Mouse (Mus musculus) ZHBTc4 (cell line): ENCODE results near the gene Ctnna2.

Experiments
- DNase-seq: peaks from one replicate; pipeline ENCODE4 v3.0.0-alpha.2; 2011; ENCODE audit warnings: low read depth, low spot score

The Ctnna2 gene

DNA sequence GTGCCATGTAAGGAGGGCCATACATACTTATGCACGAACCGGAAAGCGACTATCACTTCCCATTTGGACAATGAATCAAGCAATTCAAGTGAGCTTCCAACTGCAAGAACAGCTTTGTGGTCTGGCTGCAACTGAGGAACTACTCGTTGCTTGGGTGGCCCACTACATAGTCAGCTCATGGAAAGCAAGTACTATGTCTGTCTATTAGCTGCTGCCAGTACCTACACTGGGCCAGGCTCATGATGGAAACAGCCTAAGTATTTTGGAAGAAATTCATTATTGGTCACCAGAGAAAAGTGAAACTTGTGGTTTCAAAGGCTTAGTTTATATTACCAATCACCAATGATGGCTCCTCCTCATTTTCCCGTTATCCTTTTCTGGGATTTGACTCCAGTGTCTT, 693.2 kb downstream of the Ctnna2 start:
- DNase-seq = no peak

DNA sequence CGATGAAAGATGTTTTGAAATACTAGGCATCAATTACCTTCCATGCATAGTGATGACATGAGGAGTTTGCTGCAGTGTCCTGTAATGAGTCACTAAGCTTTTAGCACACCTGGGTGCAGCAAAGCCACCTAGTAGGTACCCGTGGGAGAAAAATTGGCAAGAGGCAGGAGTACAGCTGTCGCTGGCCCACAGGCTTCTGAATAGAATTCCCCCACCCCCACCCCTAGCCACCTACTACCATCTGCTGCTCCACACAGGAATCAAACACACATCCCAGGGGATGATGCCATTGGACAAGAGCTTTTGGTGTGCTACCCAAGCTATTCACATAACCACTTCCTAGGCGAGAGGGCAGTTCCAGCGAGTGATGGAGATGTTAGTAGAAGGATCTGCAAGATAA, 700.7 kb downstream of the Ctnna2 start:
- DNase-seq = no peak

GRCm38 (mm10) chr6:77265163-77265562, 714.3 kb downstream of the Ctnna2 start:
- no peak for DNase-seq

DNA sequence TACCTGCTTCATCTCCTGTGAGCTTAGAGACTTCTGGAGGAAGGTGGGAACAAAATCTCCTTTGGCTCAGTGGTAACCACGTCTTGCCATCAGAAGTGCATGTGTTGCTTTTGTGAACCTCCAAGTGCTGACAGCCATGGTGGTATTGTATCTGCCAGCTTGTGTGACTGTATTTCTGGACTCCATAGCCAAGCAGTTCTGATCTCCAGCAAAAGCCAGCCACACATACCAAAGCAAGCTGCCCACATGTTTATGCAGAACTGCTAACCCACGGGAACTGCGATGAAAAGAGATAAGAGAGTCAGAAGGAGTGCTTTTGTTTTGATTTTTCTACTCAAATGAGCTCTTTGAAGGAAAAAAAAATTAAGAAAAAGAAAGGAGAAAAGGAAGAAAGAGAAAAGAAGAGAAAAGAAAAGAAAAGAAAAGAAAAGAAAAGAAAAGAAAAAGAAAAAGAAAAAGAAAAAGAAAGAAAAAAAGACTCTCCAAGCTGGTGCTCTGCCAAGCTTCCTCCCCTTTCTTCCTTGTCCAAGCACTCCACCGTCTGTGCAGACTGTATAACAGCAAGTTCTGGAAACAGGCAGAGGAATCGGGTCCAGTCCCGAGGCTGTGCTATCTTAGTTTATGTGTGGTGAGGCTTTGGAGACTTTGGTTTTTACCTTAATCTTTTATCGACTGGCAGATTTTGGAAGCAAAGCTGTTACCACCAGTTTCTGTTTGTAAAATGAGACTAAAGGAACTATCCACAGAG, 722.0 kb downstream of the Ctnna2 start:
- no peak for DNase-seq

GRCm38 (mm10) chr6:77256348-77256747, 723.2 kb downstream of the Ctnna2 start:
- DNase-seq = no peak

- no peak for DNase-seq
Observed at GRCm38 (mm10) chr6:77253480-77253879, 726.0 kb downstream of the Ctnna2 start.

DNA sequence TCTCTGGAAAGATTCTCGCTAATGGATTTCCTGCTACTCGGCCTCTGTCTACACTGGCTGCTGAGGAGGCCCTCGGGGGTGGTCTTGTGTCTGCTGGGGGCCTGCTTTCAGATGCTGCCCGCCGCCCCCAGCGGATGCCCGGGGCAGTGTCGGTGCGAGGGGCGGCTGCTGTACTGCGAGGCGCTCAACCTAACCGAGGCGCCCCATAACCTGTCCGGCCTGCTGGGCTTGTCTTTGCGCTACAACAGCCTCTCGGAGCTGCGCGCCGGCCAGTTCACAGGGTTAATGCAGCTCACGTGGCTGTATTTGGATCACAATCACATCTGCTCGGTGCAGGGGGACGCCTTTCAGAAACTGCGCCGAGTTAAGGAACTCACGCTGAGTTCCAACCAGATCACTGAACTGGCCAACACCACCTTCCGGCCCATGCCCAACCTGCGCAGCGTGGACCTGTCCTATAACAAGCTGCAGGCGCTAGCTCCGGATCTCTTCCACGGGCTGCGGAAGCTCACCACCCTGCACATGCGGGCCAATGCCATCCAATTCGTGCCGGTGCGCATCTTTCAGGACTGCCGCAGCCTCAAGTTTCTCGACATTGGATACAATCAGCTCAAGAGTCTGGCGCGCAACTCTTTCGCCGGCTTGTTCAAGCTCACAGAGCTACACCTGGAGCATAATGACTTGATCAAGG, 735.8 kb downstream of the Ctnna2 start:
- peak; percentile 73 for DNase-seq

DNA sequence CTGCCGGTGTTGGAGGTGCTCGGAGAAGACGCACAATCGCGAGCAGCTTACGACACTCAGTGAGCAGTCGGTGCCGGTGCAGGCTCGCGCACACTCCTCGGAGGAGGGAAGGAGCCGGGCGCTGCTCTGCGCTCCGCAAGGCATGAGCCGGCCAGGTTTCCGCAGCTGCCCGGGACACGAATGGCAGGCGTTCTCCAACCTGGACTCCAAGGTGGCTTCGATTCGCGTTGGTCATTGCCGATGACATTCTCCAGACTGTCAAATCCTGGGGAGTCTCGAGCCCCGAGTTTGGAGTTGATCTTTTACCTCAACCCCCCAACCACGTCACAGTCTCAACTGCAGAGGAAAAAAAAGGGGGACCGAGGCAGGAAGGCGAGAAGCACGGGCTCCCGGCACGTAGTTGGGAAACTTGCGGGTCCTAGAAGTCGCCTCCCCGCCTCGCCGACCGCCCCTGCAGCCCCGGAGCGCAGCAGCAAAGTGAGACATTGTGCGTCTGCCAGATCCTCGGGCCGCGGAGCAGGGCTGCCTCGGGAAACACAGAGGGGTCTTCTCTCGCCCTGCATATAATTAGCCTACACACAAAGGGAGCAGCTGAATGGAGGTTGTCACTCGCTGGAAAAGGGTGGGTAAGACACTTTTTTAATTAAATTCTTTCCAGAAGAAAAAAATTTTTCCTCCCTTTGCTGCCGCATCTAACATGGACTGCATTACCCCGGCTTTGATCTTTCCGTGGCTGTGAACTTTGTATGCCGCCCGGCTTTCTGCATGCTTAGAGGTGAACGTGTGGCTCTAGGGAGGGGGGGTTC, 736.7 kb downstream of the Ctnna2 start, which contains the start of gene Lrrtm1:
Gene Lrrtm1 (plus strand): TSS at position 89 of the 806 bp plus-strand sequence.
- DNase-seq = peak; percentile 63

- DNase-seq = no peak
Observed at GRCm38 (mm10) chr6:77240426-77240825, 739.1 kb downstream of the Ctnna2 start.

GRCm38 (mm10) chr6:77222849-77223638, 756.5 kb downstream of the Ctnna2 start:
- DNase-seq = no peak

- DNase-seq = no peak
Observed at GRCm38 (mm10) chr6:77220776-77221175, 758.7 kb downstream of the Ctnna2 start.

DNA sequence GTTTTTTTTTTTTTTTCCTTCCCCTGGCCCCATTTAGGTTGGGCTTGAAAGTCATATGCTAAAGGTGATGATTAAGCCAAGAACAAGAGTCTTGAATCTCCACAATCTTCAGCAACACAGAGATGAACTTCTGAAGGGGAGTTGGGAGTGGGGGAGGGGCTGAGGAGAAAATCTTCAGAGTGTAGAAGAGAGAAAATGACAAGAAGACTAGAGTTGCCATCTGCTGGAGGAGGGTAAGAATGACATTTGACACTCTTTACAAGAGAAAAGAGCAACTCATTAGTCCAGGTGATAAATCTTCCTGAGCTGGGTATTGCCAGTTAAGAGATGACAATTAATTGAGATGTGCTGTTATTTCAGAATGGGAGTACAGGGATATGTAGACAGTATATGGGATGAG, 760.6 kb downstream of the Ctnna2 start:
- peak; percentile 31 for DNase-seq

GRCm38 (mm10) chr6:77215322-77215721, 764.2 kb downstream of the Ctnna2 start:
- DNase-seq = no peak

GRCm38 (mm10) chr6:77213757-77214409, 765.6 kb downstream of the Ctnna2 start:
- DNase-seq = no peak

DNA sequence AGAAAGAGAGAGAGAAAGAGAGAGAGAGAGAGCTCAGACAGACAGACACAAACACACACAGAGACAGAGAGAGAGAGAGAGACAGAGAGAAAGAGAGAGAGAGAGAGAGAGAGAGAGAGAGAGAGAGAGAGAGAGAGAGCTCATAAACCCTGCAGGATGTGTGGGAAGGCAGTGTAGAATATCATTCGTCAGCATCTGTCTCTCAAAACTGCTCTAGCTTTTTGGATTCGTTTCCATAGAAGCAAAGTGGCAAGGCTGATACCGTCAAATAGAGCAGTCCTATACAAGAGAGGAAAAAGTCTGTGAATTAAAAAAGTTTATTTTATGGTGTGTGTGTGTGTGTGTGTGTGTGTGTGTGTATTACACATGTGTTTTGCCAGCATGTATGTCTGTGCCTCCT, 769.6 kb downstream of the Ctnna2 start:
- DNase-seq = no peak

DNA sequence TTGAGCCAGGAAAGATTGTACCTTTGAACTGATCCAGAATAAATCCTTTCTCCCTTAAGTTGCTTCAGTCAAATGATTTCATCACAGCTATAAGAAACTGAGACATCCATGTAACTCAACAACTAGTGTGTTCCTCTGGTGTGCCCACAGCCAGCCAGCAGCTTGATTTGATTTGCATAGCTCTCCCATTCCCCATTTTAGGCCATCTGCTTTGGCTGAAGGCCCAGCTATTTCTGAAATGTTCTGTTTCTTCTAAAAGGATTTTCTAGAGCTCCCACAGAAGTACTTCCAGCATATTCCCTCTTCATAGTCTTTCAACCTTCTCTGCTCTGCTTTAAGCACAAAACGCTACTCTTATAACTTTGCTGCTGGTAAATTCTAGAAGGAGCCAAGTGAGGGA, 770.3 kb downstream of the Ctnna2 start:
- no peak for DNase-seq

DNA sequence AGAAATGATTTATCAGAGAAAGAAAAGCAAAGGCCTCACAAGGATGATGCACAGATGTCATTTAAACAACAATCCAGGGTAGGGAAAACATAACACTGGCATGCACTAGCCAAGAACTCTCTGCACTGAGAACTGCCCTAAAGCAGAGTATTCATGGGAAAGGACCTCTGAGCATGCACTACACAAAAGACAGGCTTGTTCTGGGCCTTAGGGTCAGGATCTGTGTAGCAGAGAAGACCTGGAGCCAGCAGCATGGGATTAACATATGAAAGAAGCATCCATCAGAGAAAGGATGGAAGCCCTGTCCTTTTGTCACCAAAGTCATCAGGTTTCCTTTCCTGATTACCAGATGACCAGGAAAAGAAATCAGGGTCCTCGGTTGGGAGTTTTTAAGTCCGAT, 780.1 kb downstream of the Ctnna2 start:
- peak; percentile 35 for DNase-seq

- DNase-seq = no peak
Observed at GRCm38 (mm10) chr6:77196650-77197049, 782.8 kb downstream of the Ctnna2 start.

DNA sequence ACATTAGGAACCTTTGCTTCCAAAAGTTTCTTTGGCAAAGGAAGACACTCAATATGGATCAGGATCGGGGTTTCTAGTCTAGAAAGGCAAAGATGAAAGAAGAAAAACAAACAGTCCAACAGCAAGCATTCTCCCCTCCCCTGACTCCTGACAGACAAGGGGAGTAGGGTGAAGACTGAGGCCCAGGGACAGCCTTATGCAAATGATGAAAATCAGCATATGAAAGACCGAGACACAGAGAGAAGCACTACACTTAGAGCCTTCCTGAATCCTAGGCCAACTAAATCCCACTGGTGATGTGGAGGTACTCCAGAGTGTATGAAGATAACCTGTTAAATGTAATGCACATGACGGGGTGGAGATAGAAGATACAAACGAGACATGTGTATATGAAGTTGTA, 787.9 kb downstream of the Ctnna2 start:
- peak; percentile 65 for DNase-seq

DNA sequence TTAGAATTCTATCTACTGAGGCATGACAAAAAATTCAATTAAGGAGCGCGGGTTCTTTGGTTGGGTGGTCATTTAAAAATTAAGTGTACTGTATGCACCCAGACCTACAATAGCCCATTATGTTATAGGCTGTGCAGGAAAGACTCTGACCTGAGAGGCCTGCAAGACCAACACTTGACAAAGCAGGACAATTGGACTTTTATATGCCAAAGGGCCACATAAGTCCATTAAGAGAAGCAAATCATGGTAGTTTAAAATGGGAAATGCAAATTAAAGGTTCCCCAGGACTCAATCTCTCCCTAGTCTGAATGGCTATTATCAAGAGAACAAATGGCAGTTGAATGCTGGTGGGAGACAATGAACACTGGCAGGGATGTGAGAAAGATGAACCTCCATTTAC, 790.9 kb downstream of the Ctnna2 start:
- DNase-seq = no peak

GRCm38 (mm10) chr6:77185751-77186150, 793.7 kb downstream of the Ctnna2 start:
- no peak for DNase-seq
